Mouse (Mus musculus): ENCODE data around the gene Ccl20.

DNA sequence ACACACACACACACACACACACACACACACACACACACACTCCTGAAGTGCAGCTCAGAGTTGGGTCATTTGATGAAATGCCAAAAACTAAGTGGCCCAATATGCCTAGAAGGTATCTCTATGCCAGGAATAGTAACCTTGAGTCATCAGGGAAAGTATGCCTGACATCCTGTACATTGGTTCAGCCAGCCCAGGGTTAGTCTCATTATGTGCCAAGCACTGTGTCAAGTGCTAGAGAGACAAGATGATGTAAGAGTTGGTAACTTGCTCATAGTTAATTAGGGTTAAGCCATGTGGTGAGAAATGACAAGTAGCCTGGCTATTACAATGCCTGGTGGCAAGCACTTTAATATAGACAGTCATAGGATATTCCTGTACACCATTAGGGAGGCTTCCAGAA lies 3.3 kb downstream of the Ccl20 start:
- TF ChIP-seq CTCF (IDR thresholded peaks at IDR 0.05; ENCODE audit: extremely low read depth, insufficient read depth, insufficient read length, insufficient replicate concordance), result no peak
- no peak for TF ChIP-seq POLR2A (IDR thresholded peaks at IDR 0.05; ENCODE audit: low read depth, low read length)
